Mouse (Mus musculus): ENCODE measurements around the gene Coq2.

Coq2 gene

GRCm38 (mm10) chr5:100658460-100658859, 16.5 kb downstream of the Coq2 start:
- no peak for DNase-seq (ENCODE audit: low spot score)

GRCm38 (mm10) chr5:100656352-100656751, 18.6 kb downstream of the Coq2 start:
- no peak for DNase-seq (ENCODE audit: low spot score)

GRCm38 (mm10) chr5:100652327-100652726, 22.6 kb downstream of the Coq2 start:
- DNase-seq (ENCODE audit: low spot score) = no peak

- DNase-seq (ENCODE audit: low spot score) = no peak
These were observed 23.5 kb downstream of the Coq2 start for GRCm38 (mm10) chr5:100651486-100651885.

- DNase-seq (ENCODE audit: low spot score) = no peak
These were observed 24.0 kb downstream of the Coq2 start for GRCm38 (mm10) chr5:100650969-100651368.

GRCm38 (mm10) chr5:100648546-100648945, 26.4 kb downstream of the Coq2 start:
- DNase-seq (ENCODE audit: low spot score) = no peak

GRCm38 (mm10) chr5:100648046-100648445, 26.9 kb downstream of the Coq2 start:
- no peak for DNase-seq (ENCODE audit: low spot score)

GRCm38 (mm10) chr5:100646558-100646957, 28.4 kb downstream of the Coq2 start:
- DNase-seq (ENCODE audit: low spot score) = no peak

- no peak for DNase-seq (ENCODE audit: low spot score)
These were observed 30.9 kb downstream of the Coq2 start for GRCm38 (mm10) chr5:100643991-100644535.

GRCm38 (mm10) chr5:100643253-100643990, 31.5 kb downstream of the Coq2 start:
- DNase-seq (ENCODE audit: low spot score) = no peak

GRCm38 (mm10) chr5:100642316-100642715, 32.6 kb downstream of the Coq2 start:
- DNase-seq (ENCODE audit: low spot score) = no peak

- no peak for DNase-seq (ENCODE audit: low spot score)
These were observed 36.5 kb downstream of the Coq2 start for GRCm38 (mm10) chr5:100638483-100638882.

- DNase-seq (ENCODE audit: low spot score) = no peak
These were observed 38.0 kb downstream of the Coq2 start for GRCm38 (mm10) chr5:100636794-100637544.

GRCm38 (mm10) chr5:100635908-100636307, 39.0 kb downstream of the Coq2 start:
- DNase-seq (ENCODE audit: low spot score) = no peak

- no peak for DNase-seq (ENCODE audit: low spot score)
These were observed 40.0 kb downstream of the Coq2 start for GRCm38 (mm10) chr5:100634885-100635478.

- no peak for DNase-seq (ENCODE audit: low spot score)
These were observed 42.3 kb downstream of the Coq2 start for GRCm38 (mm10) chr5:100632540-100633129.

GRCm38 (mm10) chr5:100628807-100629206, 46.1 kb downstream of the Coq2 start:
- DNase-seq (ENCODE audit: low spot score) = no peak

- DNase-seq (ENCODE audit: low spot score) = no peak
These were observed 48.4 kb downstream of the Coq2 start for GRCm38 (mm10) chr5:100626526-100626925.

GRCm38 (mm10) chr5:100624743-100625360, 50.1 kb downstream of the Coq2 start:
- DNase-seq (ENCODE audit: low spot score) = no peak

GRCm38 (mm10) chr5:100622509-100623163, 52.3 kb downstream of the Coq2 start:
- no peak for DNase-seq (ENCODE audit: low spot score)

- no peak for DNase-seq (ENCODE audit: low spot score)
These were observed 52.9 kb downstream of the Coq2 start for GRCm38 (mm10) chr5:100621876-100622508.
